Mouse (Mus musculus) layer of hippocampus, postnatal 14 days (tissue): ENCODE measurements around the gene Prph. TPM values are rescaled to one million over a fixed set of nuclear protein-coding genes. Genes with fewer than 3 reads are reported as not detected.

Experiments used
- DNase-seq, 2 experiments: peaks; one replicate each; pipeline ENCODE4 v3.0.0; 2021 to 2022; ENCODE audit warnings: low spot score in 2 of 2, mixed read lengths in 1 of 2
- long read RNA-seq, 2 experiments: library from polyadenylated mRNA; stranded (forward); transcript quantifications; one replicate each; pipeline ENCODE4 v2.0.0; 2021
- total RNA-seq, 2 experiments: library from RNA; stranded (reverse); gene quantifications; 2 replicates each; pipeline ENCODE4 v1.2.3; 2021

Gene Prph
- 1 to 10 TPM; 3.7 to 5.1 TPM for total RNA-seq
- long read RNA-seq, experiment 1, partial matches to known transcripts, result 0 of 3 reads
- long read RNA-seq, experiment 1, other reads (novel, unspliced or antisense), result 1 of 3 reads
- long read RNA-seq, experiment 2, transcript Prph-201 (9 exons, 1,757 nt), result major isoform, 5 of 6 reads
- long read RNA-seq, experiment 2, partial matches to known transcripts, result 0 of 6 reads
- long read RNA-seq, experiment 2, other reads (novel, unspliced or antisense), result 1 of 6 reads

DNA sequence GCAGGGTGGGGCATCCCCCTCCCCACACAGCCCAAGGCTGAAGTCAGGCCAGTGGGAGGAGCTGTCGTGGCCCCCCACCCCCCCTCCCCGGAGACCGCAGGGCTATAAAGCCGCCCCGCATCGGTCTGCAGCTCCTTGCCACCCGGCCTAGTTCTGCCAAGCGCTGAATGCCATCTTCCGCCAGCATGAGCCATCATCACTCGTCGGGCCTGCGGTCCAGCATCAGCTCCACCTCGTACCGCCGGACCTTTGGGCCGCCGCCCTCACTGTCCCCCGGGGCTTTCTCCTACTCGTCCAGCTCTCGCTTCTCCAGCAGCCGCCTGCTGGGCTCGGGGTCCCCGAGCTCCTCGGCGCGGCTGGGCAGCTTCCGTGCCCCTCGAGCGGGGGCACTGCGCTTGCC lies at the start of gene Prph:
Gene Prph, plus strand, starts transcription at position 135 of the 400 bp plus-strand sequence.
- no peak for DNase-seq

DNA sequence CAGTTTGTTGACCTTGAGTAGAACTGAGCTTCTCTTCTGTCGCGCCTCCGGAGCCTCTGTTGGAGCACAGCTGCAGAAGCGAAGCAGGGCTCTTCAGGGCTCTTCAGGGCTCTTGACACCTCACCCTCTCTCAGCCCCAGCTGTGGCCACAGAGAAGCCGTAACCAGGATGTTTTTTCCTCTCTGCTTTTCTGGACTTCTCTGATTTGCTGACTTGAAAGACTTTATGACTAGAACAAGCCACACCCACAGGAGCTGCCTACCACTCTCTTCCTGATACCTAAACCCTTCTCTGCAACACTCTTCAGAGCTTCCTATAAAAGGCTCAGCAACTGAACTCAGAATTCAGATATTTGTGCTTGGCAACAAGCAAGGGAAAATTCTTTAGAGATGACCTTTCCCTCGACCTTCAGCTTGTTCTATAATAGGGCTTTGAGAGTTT lies 46.2 kb upstream of the Prph start:
- no peak for DNase-seq

DNA sequence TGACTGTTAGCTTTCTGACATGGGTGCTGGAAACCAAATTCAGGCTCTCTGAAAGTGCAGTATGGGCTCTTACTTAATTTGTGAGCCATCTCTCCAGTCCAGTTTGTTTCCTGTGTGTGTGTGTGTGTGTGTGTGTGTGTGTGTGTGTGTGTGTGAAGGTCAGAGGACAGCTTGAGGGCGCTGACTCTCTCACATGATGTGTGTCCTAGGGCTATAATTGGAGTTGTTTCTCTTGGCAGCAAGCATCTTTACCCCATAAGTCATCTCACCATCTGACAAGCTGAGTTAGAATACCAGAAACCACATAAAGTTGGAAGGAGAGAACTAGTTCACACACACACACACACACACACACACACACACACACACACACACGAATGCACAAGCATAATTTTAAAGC lies 44.1 kb upstream of the Prph start:
- DNase-seq, result no peak

DNA sequence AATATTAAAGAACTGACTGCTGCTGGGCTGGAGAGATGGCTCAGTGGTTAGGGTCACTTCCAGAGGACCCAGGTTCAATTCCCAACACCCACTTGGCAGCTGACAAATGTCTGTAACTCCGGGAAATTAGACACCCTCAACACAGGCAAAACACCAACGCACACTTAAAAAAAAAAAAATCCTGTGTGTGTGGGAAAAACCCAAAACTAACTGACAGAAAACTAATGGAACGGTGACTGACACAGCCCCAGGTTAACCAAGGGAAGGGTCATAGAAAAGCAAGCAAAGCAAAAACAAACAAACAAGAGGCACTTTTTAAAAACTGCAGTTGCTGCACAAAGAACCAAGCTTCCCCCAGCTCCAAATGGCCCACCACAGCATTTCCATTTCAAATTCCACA lies 43.0 kb upstream of the Prph start:
- DNase-seq, result no peak

GRCm38 (mm10) chr15:99014496-99015030 lies 40.4 kb upstream of the Prph start:
- DNase-seq, result no peak

DNA sequence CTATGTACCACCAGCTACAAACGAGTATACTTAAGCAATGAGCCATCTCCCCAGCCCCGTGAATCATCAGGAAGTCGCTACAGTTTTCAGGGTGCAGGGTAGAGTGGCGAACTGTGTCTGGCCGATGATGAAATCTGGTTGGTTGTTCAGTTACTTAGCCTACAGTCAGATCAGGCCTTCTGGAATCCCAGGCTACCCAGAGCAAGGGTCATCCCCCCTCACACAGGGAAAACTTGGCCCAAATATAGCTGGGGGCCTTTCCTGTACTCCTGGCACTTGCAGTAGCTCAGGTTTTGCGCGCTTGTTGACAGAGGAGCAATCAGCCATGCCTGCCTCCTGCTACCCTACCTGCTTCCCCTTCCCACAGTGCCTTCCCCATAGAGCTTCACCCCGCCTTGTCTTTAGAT lies 37.6 kb upstream of the Prph start:
- no peak for DNase-seq

DNA sequence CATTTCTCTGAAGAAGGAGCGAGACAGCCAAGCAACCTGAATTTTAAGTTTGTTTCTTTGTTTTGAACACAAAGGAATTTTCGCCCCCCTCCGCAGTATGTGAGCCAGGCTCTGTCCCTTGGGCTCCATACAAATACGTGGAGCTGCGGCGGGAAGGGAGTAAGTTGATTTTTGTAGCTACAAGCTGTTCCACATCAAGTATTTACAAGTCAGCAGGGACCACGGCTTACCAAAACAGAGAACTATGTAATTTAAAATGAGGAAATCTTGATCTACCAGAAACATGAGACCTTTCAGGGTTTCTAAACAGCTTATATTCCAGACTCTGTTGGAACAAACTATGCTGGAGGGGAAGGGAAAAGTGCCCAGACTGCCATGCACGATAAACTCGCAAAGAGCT lies 37.0 kb upstream of the Prph start:
- DNase-seq, result no peak

GRCm38 (mm10) chr15:99018630-99019029 lies 36.3 kb upstream of the Prph start:
- DNase-seq, result no peak

DNA sequence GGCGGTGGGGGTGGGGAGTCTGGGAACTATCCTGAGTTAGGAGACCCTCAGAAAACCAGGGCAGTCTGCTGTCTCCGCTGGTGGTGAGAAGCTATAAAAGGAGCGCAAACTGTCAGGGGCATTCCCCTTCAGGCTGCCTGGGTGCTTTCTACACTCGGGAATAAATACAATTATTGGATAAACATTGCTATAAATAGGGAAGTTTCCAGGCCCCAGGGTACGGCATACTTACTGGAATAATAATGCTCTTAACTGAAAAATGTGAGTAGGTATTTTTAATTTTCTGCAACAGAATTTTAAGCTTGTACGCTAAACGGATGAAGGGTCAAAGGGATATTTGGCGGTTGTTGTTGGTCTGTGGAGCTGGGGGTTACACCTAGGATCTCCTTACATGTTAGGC lies 35.5 kb upstream of the Prph start:
- DNase-seq, result no peak

GRCm38 (mm10) chr15:99020171-99020570 lies 34.8 kb upstream of the Prph start:
- no peak for DNase-seq

GRCm38 (mm10) chr15:99021255-99021654 lies 33.7 kb upstream of the Prph start:
- no peak for DNase-seq

GRCm38 (mm10) chr15:99024668-99025314 lies 30.2 kb upstream of the Prph start:
- peak; percentile 75 to 81 for DNase-seq

GRCm38 (mm10) chr15:99025414-99025813 lies 29.6 kb upstream of the Prph start:
- no peak for DNase-seq

DNA sequence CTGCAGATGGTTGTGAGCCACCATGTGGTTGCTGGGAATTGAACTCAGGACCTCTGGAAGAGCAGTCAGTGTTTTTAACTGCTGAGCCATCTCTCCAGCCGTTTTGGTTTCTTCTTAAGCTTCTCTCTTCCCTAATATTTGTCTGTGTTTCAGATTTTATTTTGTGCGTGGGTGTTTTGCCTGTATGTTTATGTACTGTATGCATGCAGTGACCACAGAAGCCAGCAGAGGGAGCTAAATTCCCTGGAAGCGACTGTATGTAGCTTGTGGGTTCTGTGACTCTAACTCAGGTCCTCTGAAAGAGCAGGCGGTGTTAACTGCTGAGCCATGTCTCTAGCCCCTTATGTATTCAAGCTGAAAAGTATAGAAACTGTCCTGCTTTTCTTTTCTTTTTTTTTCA lies 28.7 kb upstream of the Prph start:
- no peak for DNase-seq

- no peak for DNase-seq
Observed at GRCm38 (mm10) chr15:99027116-99027515, 27.9 kb upstream of the Prph start.

DNA sequence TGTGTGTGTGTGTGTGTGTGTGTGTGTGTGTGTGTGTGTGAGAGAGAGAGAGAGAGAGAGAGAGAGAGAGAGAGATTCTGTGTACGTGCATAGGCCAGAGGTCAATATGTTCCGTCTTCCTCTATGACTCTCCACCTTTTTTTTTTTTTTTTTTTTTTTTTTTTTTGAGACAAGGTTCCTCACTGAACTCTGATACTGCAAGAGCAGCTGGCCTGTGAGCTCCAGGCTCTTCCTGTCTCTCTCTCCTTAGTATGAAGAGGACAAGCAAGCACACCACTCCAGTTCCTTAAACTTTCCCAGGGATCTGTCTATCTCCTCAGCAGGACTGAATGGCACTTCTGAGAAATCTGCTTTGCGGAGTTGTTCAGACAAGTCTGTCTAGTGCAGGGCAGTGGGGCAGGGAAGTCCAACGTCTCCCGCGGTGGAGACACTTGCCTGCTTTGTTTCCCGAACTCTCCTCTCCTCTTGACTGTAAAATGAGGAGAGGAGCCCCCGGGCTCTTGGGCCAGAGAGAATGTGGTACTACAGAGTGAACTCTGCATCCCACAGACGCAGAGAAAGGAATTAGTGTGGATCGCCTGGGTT lies 26.0 kb upstream of the Prph start:
- DNase-seq, result no peak

DNA sequence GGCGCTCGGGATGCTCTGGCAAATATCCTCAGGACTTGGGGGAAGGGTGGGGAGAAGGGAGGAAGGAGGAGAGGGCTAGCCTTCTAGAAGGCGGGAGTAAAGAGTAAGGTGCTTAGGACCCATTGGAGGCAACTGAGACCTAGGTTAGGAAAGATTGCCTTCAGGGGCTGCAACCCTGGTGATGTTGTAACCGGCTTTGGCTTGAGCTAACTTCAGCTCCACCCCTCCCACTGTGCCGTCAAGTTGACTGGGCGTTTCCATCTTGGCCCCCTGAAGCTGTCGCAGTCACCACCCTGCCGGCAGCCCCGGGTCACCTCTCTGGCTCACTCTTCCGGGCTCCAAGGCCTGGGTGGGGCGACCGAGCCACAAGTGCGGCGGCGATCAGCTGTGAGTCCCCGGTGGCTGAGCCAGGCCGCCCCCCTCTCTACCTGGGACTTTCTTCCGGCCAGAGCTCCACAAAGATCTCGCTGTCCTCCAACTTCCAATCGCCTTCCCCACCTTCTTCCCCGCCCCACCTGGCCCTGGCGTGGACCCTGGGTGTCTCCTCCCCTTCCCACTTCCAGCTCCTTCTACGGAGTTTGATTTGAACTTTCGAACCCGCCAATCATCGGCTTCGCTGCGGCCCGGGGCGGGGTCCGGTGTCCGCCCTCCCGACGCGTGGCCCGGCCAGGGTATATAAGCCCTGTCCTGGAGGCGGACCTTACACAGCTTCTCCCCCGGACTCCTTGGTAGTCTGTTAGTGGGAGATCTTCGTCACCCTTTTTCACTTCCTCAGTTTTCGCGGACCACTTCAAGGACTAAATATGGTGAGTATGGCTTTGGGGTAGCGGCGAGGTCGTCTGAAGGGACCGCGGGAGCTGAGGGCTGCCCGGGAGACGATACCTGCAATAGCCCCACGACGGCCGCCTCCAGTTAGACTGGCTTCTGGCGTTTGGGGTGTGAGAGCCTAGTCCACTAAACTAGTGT lies 25.1 kb upstream of the Prph start, which contains the start of gene Tuba1c:
Gene Tuba1c, plus strand, starts transcription at position 273 of the 966 bp plus-strand sequence.
- peak in 1 of 2 experiments; percentile 35 for DNase-seq

GRCm38 (mm10) chr15:99030585-99031387 lies 24.2 kb upstream of the Prph start:
- no peak for DNase-seq

GRCm38 (mm10) chr15:99031388-99031675 lies 23.6 kb upstream of the Prph start:
- DNase-seq, result no peak

DNA sequence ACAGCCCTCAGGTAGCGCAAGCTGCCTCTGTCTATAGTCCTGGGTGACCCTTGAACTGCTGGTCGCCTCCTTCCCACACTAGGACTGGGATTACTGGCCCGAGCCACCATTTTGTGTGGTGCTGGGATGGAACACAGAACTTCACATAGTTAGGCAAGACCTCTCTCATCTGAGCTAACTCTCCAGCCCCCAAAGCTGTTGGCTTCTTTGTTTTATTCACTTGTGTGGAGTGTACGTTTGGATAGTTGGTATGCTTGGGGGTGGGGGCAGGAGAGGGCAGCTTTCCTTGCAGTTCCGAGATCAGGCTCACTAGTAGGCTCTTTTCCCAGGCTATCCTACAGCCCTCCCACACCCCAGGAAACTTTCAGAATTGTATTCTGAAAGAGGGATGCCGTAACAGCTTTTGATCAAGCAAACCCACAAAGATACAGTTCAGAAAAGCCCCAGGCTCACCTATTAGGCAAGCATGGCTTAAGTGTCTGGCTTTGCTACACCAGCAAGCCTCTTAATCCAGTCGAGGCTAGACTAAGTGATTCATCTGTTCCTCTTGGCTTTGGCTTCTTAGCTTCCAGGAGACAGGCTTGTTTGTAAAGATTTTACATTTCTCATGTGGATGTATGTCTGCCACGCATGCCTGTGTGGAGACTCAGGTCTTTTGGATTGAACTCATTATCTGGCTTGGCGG lies 22.8 kb upstream of the Prph start:
- DNase-seq, result no peak
